ENCODE assay signal across 8 mouse cellular contexts in the genomic region with DNA sequence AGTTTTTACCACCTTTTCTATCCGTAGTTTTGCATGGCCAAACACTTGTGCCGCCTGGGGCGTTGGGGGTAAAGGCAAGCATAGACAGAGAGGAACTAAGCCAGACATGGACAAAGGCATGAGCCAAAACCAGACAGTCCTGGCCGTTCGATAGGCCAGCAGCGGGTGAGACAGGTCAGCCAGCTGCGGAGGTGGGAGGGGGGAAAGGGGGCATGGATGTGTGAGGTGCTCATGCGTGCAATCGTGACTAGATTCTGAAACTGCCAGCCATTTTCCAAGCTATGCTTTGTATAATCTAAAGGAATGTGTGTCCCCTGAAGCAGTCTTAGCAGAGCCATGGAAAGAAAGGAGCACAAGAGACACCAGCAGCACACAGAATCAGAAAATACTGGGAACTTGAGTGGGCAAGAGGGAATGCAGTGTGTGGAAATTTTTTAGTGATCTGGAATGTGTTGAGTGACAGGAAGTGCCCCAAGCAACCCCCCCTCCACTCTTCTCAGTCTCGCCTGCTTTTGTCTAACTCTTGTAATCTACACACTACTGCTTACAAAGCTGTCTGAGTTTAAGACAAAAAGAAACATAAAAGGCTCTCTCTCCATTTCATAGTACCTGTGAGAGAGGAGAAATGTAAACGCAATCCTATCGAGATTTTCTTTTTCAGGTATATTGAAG.
DNase-seq lines count a peak whose midpoint lies in the region; ATAC-seq and TF ChIP-seq lines count a peak whose summit lies in the region.

No protein-coding gene starts in this region.

- H3K4me1 ChIP-seq in forebrain, embryonic 12.5 days: peaks cover 16% of the 10 kb centered on the region; the same call in 1 of the 2 replicates
- H3K4me1 ChIP-seq in heart, embryonic 16.5 days (ENCODE audit: control insufficient read depth, insufficient read depth, low read length): peaks cover 7% of the 10 kb centered on the region
- H3K4me1 ChIP-seq in neural tube, embryonic 14.5 days (ENCODE audit: control insufficient read depth, insufficient read depth, low read length): peaks cover 13% of the 10 kb centered on the region

- no peak for TF ChIP-seq CTCF in brain, embryonic 14.5 days (IDR thresholded peaks at IDR 0.05; ENCODE audit: borderline replicate concordance, extremely low read depth, insufficient read depth, insufficient read length)

- 0 out of 2 replicates have a peak, but pooled peaks cover 6% of the 10 kb centered on the region for H3K36me3 ChIP-seq in forebrain, embryonic 12.5 days (replicated peaks)
- H3K36me3 ChIP-seq in heart, embryonic 16.5 days (ENCODE audit: control insufficient read depth, insufficient read depth): no peaks in the 10 kb centered on the region
- no peaks in the 10 kb centered on the region for H3K36me3 ChIP-seq in neural tube, embryonic 14.5 days (ENCODE audit: control insufficient read depth, insufficient read depth, low read length)

- no peaks in the 10 kb centered on the region for H3K9me3 ChIP-seq in forebrain, embryonic 12.5 days
- no peaks in the 10 kb centered on the region for H3K9me3 ChIP-seq in heart, embryonic 16.5 days (replicated peaks; ENCODE audit: control insufficient read depth, low read length)
- no peaks in the 10 kb centered on the region for H3K9me3 ChIP-seq in neural tube, embryonic 14.5 days (ENCODE audit: control insufficient read depth, low read length)

- ATAC-seq in CD4-positive, CD25-positive, alpha-beta regulatory T cell, adult 4 months: peak; percentile 49
- ATAC-seq in forebrain, embryonic 12.5 days (ENCODE audit: low FRiP score): peak; percentile 88
- peak; percentile 75 for ATAC-seq in heart, embryonic 16.5 days (replicated peaks; ENCODE audit: extremely low read depth, insufficient read depth, low FRiP score)
- ATAC-seq in neural tube, embryonic 14.5 days (ENCODE audit: low read depth): peak; percentile 84

- H3K27me3 ChIP-seq in forebrain, embryonic 12.5 days: no peaks in the 10 kb centered on the region
- H3K27me3 ChIP-seq in heart, embryonic 16.5 days (ENCODE audit: control insufficient read depth, insufficient read depth, low read length): no peaks in the 10 kb centered on the region
- H3K27me3 ChIP-seq in neural tube, embryonic 14.5 days (ENCODE audit: control insufficient read depth, insufficient read depth, low read length): no peaks in the 10 kb centered on the region

- H3K9ac ChIP-seq in forebrain, embryonic 12.5 days: peak overlapping the region; percentile 74
- H3K9ac ChIP-seq in heart, embryonic 16.5 days (ENCODE audit: low read length): peak overlapping the region; percentile 85
- H3K9ac ChIP-seq in neural tube, embryonic 14.5 days (replicated peaks; ENCODE audit: low read depth, low read length): peak overlapping the region; percentile 76

- peak overlapping the region; percentile 99 for H3K27ac ChIP-seq in forebrain, embryonic 12.5 days
- peak overlapping the region; percentile 93 for H3K27ac ChIP-seq in heart, embryonic 16.5 days (ENCODE audit: low read length)
- peak overlapping the region; percentile 94 for H3K27ac ChIP-seq in neural tube, embryonic 14.5 days (ENCODE audit: low read depth, low read length)

- TF ChIP-seq POLR2A in brain, embryonic 14.5 days (IDR thresholded peaks at IDR 0.05; ENCODE audit: borderline replicate concordance, extremely low read depth, insufficient read depth, insufficient read length, poor library complexity, severe bottlenecking): peak; percentile 39; the same call in 1 of the 2 replicates

- DNase-seq in brain, embryonic 14.5 days (ENCODE audit: low read depth): peak; percentile 91
- DNase-seq in kidney, postnatal 14 days: peak; percentile 71
- peak; percentile 35 to 48 for DNase-seq in lung, adult 18-20 months
- peak; percentile 29 to 45 for DNase-seq in thymus, adult 18-20 months

- WGBS in forebrain, embryonic 12.5 days: 2% methylated on average over 12 of the region's 12 CpGs
- 5% methylated on average over 12 of the region's 12 CpGs for WGBS in heart, embryonic 16.5 days
- 1% methylated on average over 12 of the region's 12 CpGs for WGBS in neural tube, embryonic 14.5 days

- H3K4me2 ChIP-seq in forebrain, embryonic 12.5 days: peak overlapping the region; percentile 66
- H3K4me2 ChIP-seq in heart, embryonic 16.5 days (ENCODE audit: low read depth, low read length): peak overlapping the region; percentile 59
- H3K4me2 ChIP-seq in neural tube, embryonic 14.5 days (ENCODE audit: low read depth, low read length): peak overlapping the region; percentile 80

- peak overlapping the region; percentile 57 for H3K4me3 ChIP-seq in forebrain, embryonic 12.5 days (replicated peaks)
- H3K4me3 ChIP-seq in heart, embryonic 16.5 days (ENCODE audit: low read length): peak overlapping the region; percentile 69
- peak overlapping the region; percentile 59 for H3K4me3 ChIP-seq in neural tube, embryonic 14.5 days (ENCODE audit: low read depth, low read length)

Comparison
In these comparisons a context has a peak if more than half of its experiments do, and no peak if none do; other contexts are left out.
1. Peak in every context shown above with its lines: DNase-seq, ATAC-seq, H3K4me3 ChIP-seq and H3K27ac ChIP-seq.
2. DNase-seq: peak in every context shown above with its lines; median percentile 91 in brain, embryonic 14.5 days; 71 in kidney, postnatal 14 days; 42 in lung, adult 18-20 months; 37 in thymus, adult 18-20 months.